Mouse (Mus musculus): ENCODE measurements around the gene Zbtb1. TPM values are rescaled to one million over a fixed set of nuclear protein-coding genes. Genes with fewer than 3 reads are reported as not detected.
"Not testable (repeated sequence)": the region's sequence is repeated elsewhere in the genome, so short reads cannot be mapped to it uniquely, and the experiment has no call there.

Gene Zbtb1
- polyA plus RNA-seq, 3 experiments from 2014 or later, result 20.2 to 26.2 (median 25.2) TPM

DNA sequence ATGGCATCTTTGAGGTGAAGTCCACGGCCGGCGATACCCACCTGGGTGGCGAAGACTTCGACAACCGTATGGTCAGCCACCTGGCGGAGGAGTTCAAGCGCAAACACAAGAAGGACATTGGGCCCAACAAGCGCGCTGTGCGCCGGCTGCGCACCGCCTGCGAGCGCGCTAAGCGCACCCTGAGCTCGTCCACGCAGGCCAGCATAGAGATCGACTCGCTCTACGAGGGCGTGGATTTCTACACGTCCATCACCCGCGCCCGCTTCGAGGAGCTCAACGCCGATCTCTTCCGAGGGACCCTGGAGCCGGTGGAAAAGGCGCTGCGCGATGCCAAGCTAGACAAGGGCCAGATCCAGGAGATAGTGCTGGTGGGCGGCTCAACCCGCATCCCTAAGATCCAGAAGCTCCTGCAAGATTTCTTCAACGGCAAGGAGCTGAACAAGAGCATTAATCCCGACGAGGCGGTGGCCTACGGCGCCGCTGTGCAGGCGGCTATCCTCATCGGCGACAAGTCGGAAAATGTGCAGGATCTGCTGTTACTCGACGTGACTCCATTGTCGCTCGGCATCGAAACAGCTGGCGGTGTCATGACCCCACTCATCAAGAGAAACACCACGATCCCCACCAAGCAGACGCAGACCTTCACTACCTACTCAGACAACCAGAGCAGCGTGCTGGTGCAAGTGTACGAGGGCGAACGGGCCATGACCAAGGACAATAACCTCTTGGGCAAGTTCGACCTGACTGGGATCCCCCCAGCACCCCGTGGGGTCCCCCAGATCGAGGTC is 35.3 kb downstream of the Zbtb1 start:
- no peak for ATAC-seq

DNA sequence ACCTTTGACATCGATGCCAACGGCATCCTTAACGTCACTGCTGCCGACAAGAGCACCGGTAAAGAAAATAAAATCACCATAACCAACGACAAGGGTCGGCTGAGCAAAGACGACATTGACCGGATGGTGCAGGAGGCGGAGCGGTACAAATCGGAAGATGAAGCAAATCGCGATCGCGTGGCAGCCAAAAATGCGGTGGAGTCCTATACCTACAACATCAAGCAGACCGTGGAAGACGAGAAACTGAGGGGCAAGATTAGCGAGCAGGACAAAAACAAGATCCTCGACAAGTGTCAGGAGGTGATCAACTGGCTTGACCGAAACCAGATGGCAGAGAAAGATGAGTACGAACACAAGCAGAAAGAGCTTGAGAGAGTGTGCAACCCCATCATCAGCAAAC is 35.9 kb downstream of the Zbtb1 start:
- no peak for ATAC-seq

DNA sequence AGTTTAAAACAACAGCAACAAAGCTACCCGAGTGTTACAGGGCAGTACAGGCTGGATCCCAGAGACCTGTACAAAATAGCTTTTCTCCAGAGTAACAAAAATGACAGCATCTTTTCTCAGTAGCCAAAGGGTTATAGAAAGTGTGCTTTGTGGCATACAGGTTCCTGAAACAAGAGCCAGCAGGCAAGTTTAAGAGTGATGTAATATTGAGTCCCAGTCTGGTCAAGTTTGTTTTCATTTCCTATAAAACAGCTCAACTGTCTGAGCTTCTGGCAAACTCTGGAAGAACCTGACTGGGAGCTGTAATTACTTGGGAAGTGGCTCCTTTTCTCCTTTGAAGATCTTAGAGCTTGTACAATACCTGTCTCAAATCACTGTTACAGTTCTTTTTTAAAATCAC is 37.1 kb downstream of the Zbtb1 start:
- no peak for ATAC-seq

DNA sequence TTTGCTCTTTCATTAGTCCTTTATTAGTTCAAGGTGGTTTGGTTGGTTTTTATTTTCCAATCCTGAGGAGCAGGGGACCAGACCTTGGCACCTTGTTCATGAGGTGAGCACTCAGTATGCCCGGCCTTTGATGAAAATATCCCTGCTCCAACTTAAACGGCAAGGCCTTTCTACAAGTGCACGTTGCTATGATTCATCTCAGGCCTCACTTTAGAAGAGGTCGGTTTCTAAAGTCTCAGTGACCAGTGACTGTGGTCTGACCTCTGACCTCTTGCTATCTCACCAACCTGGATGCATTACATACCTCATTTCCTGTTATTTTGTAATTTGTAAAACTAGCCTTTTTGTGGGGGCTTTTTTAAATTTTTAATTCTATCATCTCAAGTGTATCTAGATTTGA is 39.1 kb downstream of the Zbtb1 start:
- ATAC-seq, result no peak

DNA sequence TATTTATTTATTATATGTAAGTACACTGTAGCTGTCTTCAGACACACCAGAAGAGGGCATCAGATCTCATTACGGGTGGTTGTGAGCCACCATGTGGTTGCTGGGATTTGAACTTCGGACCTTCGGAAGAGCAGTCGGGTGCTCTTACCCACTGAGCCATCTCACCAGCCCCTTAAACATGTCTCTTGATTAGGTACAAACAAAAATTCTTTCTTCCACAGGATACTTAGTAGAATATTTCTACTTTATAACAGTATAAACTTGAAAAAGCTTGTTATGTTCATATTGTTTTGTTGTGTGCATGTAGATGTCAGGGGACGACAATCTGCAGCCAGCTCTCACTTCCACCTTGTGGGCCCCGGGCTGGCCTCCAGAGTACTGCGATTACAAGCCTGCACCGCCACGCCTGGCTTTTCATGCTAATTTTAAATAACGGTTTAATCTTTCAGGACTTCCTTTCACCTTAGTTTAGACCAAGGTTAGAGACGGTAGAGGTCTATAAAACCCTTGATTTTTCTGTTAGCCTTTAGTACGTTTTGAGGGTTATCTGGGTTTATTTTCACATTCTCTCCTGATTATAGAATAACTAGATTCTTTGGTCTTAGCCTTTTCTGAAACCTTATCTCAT is 45.4 kb downstream of the Zbtb1 start:
- no peak for ATAC-seq

DNA sequence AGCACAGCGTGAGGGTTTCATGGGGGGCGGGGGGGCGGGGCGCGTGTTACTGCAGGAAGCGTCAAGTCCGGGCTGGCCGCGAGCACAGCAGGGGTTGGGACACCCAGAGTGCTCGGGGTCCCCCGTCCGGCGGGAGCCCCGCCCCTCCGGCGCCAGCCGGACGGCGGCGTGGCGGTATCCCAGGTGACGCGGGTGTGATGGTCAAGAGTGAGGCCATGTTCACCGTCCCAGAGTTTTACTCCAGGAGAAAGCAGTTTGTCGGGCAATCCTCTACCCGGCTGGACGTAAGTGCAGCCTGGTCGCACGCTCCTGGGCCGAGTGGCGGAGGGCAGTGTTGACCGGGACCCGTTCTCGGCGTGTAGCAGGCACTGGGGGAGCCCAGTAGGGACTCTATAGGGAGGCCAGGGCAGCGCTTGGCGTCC is 47.4 kb downstream of the Zbtb1 start, which contains the start of gene Ppp1r36:
TSS of gene Ppp1r36 (plus strand) at position 106 of the 422 bp plus-strand sequence.
- ATAC-seq, result no peak

DNA sequence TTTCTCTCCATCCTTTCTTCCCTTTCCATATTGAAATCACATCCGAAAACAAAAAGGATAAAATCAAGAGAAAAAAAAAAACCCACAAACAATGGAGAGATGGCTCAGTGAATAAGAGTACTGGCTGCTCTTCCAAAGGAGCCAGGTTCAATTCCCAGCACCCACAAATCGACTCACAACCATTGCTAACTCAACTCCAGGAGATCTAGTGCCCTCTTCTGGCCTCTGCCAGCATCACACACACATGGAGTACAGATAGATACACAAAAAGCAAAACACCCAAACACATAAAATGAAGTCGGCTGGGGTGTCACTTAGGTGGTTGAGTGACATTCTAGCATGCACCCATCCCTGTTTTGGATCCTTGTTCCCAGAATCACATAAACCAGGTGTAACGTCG is 48.3 kb downstream of the Zbtb1 start:
- ATAC-seq, result no peak

DNA sequence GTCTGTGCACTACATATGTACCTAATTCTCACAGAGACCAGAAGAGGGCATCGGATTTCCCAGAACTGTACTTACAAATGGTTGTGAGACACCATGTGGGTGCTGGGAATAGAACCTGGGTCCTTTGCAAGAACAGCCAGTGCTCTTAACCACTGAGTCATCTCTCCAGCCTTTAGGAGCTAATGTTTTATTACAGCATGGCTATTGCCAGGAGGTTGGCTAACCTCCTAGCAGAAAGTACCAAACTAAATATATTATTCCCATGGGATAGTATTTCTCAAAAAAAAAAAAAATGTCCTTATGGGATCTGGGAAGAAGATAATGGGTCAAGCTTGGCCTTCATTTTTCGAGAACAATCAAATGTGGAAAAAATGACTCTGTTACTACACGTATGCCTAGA is 55.2 kb downstream of the Zbtb1 start:
- ATAC-seq, result no peak

DNA sequence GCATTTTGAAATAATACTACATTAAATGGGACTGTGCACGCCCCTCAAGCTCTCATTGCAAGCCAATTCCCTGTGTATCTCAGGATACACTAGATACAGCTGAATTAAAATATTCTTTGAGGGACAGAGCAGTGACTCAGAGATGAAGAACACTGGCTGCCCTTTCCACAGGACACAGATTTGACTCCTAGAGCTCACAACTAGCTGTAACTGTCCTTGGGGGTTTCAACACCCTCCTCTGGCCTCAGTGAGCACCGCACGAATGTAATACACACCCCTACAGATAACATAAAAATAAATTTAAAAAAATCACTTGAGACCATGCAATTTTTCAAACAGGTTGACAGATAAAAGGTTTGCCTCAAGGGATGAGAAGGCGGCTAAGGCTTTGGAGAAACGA is 57.5 kb downstream of the Zbtb1 start:
- no peak for ATAC-seq

DNA sequence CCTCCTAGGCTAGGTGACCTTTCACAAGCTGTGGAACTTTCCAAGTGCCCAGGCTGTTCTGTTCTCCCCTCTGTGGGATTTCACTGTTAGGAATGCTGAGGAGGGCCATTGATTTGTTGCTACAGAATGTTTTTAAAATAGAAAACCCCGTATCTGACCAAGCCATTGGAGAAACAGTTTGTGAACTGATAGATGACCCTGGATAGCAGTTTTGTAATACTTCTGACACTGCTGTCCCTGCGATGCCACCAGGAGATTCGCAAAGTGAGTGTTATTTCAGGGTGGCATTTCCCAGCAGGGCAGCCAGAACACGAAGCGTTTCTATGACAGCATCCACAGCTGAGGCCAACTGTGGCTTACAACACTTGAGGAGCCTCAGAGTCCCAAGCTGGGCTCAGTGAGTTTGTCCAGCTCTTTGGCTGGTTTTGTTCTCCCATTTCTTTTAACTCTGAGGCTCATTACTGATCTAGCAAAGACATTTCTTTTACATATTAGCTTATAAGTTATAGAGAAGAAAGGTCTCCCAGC is 60.9 kb downstream of the Zbtb1 start:
- no peak for ATAC-seq

DNA sequence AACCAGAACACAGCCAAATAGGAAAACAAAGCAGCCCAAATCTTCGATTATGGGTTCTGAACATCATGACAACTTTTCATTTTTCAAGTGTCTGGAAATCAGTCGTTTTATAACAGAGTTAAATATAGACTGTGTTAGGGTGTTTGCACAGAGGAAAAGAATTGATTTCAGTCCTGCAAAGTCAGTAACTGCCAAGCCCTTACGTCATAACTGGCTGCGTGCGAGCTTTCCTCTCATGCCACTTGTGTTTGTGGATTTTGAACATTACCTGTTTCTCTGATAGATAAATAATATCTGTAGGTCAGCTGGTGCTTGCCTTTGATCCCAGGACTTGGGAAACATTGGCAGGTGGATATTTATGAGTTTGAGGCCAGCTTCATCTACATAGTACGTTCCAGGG is 61.4 kb downstream of the Zbtb1 start:
- ATAC-seq, result no peak

DNA sequence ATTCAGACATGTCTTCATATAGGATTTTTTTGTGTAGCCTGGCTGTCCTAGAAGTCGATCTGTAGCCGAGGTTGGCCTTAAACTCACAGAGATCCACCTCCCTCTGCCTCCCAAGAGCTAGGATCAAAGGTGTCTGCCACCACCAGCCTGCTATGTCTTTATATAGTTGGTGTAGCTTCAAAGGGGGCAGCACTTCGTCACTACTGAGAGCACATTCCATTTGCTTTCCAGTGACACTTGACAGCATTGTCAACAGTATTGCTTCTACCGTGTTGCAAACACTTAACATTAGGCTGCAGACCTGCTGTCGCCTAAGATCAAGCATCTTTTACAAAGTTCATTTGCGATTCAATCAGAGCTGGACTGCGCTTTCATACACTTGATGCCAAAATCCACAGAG is 64.0 kb downstream of the Zbtb1 start:
- no peak for ATAC-seq

DNA sequence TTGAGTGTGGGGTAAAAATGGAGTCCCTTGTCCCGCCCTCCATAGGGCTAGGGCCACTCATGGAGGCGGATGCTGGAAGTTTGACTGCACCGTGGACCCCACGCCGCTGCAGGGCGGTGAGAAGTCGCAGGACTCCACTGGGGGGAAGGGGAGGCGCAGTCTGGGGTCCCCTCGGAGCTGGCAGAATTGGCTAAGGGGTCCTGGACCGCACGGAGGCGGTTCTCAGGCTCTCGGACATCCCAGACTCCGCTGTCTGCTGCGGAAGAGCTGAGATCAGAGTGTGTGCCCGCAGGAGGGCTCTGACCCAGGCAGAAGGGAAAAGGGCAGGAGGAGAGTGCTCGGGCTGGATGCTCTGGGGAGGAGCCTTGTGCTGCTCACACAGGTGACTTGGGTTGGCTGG is 65.0 kb downstream of the Zbtb1 start:
- ATAC-seq, result no peak

DNA sequence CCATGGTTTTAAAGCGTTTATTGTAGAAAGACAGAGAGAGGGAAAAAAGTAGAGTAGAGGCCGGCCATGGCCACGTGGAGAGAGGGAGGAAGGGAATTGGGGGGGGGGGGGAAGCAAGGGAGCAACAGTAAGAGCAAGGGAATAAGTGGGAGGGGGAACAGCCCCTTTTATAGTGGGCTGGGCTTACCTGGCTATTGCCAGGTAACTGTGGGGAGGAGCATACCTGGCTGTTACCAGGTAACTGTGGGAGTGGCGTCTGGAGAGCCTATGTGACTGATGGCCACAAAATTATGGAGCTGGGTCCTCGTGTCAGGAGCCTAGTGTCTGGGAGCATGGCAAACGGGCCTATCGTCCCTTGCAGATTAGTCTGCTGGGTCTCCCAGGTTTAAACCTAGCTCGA is 65.5 kb downstream of the Zbtb1 start:
- ATAC-seq, result no peak

DNA sequence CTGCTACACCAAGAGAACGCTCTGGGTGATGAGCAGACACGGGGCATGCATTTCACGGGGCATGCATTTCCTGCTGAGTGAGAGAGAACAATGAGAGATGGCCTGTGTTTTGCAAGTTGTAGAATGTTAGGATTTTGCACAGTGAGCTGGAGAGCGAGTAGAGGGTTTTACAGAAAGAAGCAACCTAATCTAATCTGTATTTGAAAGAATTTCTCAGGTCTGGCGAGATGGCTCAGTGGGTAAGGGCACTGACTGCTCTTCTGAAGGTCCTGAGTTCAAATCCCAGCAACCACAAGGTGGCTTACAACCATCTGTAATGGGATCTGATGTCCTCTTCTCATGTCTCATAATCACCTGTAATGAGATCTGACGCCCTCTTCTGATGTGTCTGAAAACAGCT is 73.4 kb downstream of the Zbtb1 start:
- ATAC-seq, result not testable (repeated sequence)

DNA sequence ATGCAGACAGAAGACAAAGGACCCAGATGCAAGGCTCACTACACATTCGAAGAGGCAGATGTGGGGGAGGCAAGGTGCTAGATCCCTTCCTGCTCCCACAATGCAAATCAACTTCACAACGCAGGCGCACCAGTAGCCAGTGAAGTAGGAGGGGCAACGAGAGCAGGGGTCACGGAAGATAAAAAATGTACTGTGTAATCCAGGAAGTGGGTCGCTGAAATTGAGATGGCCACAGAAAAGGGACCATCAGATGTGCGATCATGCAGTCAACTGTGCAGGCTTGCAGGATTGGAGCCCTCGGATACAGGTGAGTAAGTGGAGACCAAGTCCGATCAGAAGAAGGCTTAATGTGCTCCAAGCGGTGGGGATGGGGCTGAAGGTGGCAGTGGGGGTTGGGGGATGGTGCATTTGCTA is 74.3 kb downstream of the Zbtb1 start:
- peak; percentile 25 for ATAC-seq

DNA sequence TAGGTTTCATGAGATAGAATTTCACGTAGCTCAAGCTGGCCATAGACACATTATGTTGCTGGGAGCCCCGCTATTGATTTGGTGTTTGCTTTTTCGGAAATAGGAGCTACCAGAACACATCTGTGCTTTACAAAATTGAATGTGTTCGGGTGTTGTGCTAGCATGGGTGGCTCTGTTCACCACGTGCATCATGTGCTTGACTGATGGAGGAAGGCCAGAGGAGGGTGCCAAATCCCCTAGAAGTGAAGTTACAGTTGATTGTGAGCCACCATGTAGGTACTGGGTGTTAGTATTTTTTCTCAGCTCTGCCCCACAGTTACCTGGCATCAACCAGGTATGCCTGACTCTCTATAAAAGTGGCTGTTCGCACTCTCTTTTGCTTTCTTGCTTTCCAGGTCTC is 74.8 kb downstream of the Zbtb1 start:
- no peak for ATAC-seq

DNA sequence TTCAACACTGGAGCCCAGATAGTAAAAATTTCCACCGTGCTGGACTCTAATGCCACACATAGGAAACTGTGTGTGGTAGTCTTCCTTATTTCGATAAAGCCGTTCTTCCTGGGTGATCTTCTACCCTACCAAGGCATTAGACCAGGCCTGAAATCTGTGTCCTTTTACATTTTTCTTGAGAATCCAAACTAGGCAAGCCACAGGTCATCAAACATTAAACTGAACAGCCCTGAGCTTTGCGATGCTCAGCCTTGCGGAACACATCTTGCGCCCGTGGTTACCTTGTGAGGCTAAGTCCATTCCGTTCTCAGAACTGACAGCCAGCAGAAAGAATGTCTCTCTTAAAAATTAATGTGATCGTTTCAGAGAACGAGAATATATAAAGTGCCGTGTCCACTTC is 76.1 kb downstream of the Zbtb1 start:
- ATAC-seq, result no peak

Other genes starting within 250 kb of the Zbtb1 start
- gene Esr2, start 193.0 kb upstream of the Zbtb1 start, polyA plus RNA-seq (2017; shearing (Covaris generic)), result not detected
- not detected for gene Tex21, start 123.5 kb upstream of the Zbtb1 start, polyA plus RNA-seq (2017; shearing (Covaris generic))
- 10 to 100 TPM; 25.9 to 29.2 (median 29.0) TPM for gene Mthfd1, start 115.0 kb upstream of the Zbtb1 start, polyA plus RNA-seq (2017; shearing (Covaris generic))
- gene Akap5, start 45.4 kb upstream of the Zbtb1 start, polyA plus RNA-seq (2017; shearing (Covaris generic)), result 1 to 10 TPM; 1.6 to 4.6 (median 3.1) TPM
- gene Zbtb25, start 664 bp upstream of the Zbtb1 start, polyA plus RNA-seq (2017; shearing (Covaris generic)), result 10 to 100 TPM in 2 of 3 experiments, 1 to 10 TPM in 1; 7.2 to 17.0 (median 16.5) TPM
- 1 to 10 TPM; 2.6 to 5.7 (median 3.4) TPM for gene Hspa2, start 33.9 kb downstream of the Zbtb1 start, polyA plus RNA-seq (2017; shearing (Covaris generic))
- not detected for gene Ppp1r36, start 47.3 kb downstream of the Zbtb1 start, polyA plus RNA-seq (2017; shearing (Covaris generic))
- gene Plekhg3, start 160.6 kb downstream of the Zbtb1 start, polyA plus RNA-seq (2017; shearing (Covaris generic)), result 1 to 10 TPM; 1.9 to 3.5 (median 2.9) TPM